Mouse (Mus musculus) NIH3T3 (cell line): ENCODE data around the gene Nav3.
A peak's percentile ranks its signal among the peaks of the same experiment; 100 is the strongest.

Experiments
- DNase-seq: peaks from one replicate; pipeline ENCODE4 v3.0.0-alpha.2; 2012; ENCODE audit warnings: low read depth

Nav3 gene

GRCm38 (mm10) chr10:109803441-109803840 is 652.6 kb downstream of the Nav3 start:
- DNase-seq = no peak

- no peak for DNase-seq
Observed at GRCm38 (mm10) chr10:109802236-109802635, 653.8 kb downstream of the Nav3 start.

- DNase-seq = no peak
Observed at GRCm38 (mm10) chr10:109799246-109799645, 656.8 kb downstream of the Nav3 start.

DNA sequence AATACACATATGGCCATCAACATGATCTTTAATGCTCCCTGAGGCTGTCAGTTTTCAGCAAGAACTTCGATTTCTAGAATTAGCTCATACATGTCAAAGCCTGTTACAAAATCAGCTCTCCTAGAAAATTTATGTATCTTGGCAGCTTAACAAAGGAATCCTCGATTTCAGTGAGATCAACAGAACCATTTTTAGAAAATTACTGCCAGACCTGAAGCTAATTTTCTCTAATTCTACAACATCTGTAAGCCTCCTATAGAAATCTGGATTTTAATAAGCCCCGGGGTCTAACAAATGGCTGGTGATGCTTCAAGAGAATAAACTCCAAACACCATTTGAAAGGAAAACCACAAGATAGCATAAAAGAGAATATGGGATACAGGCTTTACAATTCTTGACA is 659.0 kb downstream of the Nav3 start:
- DNase-seq = peak; percentile 17

GRCm38 (mm10) chr10:109793491-109793890 is 662.5 kb downstream of the Nav3 start:
- no peak for DNase-seq

DNA sequence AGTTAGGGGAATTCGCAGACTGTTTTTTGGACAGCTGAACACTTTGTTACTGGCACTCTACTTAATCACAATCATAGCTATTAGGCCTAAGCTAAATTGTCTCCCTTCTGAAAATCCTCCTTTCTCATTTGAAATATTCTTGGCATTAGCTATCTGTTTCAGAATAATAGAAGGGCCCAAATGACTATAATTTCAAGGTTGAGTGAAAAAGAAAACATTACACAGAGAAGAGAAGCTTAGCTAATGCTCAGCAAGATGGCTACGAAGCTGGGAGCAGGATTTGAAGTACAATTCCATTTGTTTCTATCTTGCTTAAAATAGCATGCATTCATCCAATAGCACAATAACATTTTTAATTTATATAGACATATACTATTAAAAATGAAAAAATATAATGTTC is 667.3 kb downstream of the Nav3 start:
- DNase-seq = no peak

DNA sequence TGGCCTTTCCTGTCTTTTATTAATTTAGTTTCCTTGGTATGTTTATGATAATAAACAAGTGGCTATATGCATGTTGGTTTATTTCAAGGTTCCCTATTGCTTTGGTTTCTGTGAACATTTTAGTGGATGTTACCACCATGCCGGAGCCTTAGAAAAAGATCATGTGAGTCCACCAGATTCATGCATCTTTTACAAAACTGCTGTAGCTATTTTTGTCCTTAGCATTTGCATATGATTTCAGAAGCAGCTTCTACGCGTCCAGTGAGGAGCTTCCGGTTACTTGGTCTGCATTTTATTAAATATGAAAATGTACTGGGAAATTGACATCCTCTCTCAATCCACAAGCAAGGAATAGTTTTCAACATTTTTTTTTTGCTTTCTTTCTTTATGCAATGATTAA is 676.9 kb downstream of the Nav3 start:
- no peak for DNase-seq

DNA sequence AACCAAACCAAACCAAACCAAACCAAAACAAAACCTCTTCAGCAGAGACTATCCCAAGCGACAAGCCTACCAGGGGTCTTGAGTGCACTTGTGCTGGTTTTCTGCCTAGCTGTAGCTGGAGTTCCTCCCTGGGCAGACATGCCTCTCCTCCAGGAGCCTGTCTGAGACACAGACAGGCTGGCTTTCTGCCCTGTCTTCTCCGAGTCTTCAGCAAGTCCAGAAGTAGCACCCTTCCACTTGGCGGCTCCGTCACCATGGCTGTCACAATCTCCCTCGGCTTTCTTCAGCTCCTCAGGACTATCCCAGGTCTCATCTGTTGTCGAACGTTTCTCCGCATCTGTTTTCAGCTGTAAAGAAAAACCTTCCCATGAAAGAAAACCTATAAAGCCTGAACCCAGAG is 686.9 kb downstream of the Nav3 start:
- DNase-seq = no peak

DNA sequence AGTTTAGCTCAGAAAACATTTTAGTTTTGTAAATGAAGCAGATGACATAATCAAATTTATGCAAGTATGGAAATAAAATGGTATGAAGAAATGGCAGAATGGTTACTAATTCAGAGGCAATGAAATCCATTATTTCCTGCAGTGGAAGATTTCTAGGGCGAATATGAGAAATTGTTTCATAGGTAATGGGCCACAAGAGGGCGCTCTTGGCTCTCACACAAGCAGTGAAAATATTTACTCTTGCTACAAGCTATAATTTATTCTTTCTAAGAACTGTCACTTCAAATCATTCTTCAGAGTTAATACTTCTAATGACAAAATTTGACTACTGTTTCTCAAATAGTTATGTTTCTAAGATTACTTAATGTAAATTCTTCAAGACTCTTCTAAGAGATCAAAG is 690.4 kb downstream of the Nav3 start:
- peak; percentile 89 for DNase-seq

- no peak for DNase-seq
Observed at GRCm38 (mm10) chr10:109764412-109765101, 691.4 kb downstream of the Nav3 start.

GRCm38 (mm10) chr10:109758921-109759600 is 696.9 kb downstream of the Nav3 start:
- DNase-seq = no peak

DNA sequence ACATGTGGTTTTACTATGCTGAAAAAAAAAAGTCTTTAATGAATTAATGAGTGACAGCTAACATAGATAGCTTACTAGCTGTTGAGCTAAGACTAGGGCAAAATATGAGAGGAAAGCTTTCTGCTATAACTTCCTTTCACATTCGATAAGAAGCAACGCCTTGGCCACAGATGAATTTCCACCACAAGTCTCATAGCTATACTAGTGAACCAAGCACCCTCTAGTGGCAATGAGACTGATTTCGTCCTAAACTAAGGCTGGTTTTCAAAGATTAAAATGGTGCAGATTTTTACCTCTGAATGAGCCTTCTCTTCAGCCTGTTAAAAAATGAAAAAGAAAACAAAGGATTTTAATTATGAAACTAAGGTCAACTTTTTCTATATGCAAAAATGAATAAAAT is 709.1 kb downstream of the Nav3 start:
- peak; percentile 68 for DNase-seq

DNA sequence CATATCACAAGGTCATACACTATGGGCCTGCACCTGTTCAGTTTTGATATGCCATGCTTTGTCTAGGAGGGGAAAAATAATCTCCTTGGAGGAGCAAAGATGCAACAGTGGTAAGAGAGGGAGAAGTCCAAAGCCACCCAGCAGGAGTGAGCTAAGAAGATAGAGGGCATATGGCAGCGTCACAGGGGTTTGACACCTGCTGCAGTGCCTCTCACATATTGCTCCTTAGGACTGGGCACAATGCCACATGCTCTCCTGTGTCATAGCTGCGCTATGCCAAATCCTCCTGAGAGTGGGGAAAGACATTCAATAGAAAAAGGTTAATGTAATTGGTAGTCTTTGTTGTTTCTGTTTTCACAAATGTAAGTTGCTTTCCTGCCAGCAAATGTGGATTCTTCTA is 714.3 kb downstream of the Nav3 start:
- no peak for DNase-seq

GRCm38 (mm10) chr10:109740326-109740725 is 715.7 kb downstream of the Nav3 start:
- no peak for DNase-seq

- no peak for DNase-seq
Observed at GRCm38 (mm10) chr10:109723646-109724045, 732.4 kb downstream of the Nav3 start.

- no peak for DNase-seq
Observed at GRCm38 (mm10) chr10:109718808-109719207, 737.2 kb downstream of the Nav3 start.

DNA sequence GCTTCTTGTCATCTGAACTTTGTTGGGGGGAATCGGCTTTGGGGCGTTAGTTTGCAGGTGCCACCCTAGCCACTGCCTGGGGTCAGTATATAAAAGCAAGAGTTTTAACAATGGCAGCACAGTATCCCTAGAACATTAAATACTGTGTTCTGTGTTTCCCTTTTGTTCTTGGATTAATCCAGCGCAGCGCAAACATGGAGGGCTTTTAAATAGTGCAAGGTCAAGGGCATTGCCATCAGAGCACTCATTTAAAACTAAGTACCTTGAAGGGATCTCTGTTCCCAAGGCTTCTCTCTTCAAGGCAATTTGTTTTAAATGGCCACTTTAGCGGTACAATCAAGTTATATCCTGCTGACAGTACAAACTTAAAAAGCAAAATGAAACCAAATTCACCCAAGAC is 737.6 kb downstream of the Nav3 start:
- DNase-seq = no peak

- peak; percentile 76 for DNase-seq
Observed at GRCm38 (mm10) chr10:109713001-109713400, 743.0 kb downstream of the Nav3 start.

DNA sequence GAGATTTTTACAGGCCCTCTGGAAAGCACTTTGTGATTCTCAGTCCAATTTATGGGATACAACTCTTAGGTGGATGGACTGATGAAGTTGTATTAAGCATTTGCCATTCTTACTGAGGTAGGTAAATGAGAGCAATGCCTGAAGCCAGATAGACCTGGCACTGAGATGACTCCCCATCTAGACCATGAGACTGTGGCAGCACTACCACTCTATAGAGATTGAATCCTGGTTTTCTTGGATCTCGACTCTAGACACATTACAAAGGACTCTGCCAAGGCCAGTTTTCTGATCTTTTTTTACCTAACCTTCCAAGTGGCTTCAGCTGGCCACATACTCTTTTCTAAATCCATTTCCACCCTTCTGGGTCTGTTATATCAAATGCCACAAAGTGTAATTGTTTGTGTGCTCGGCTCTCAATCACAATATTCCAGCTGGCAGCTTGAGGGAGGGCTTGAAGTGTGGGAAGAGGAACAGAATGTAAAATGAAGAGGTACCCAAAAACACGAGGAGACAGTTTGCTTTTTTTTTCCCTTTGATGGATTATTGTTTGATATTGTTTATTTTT is 756.2 kb downstream of the Nav3 start:
- no peak for DNase-seq

GRCm38 (mm10) chr10:109690564-109690963 is 765.4 kb downstream of the Nav3 start:
- no peak for DNase-seq

DNA sequence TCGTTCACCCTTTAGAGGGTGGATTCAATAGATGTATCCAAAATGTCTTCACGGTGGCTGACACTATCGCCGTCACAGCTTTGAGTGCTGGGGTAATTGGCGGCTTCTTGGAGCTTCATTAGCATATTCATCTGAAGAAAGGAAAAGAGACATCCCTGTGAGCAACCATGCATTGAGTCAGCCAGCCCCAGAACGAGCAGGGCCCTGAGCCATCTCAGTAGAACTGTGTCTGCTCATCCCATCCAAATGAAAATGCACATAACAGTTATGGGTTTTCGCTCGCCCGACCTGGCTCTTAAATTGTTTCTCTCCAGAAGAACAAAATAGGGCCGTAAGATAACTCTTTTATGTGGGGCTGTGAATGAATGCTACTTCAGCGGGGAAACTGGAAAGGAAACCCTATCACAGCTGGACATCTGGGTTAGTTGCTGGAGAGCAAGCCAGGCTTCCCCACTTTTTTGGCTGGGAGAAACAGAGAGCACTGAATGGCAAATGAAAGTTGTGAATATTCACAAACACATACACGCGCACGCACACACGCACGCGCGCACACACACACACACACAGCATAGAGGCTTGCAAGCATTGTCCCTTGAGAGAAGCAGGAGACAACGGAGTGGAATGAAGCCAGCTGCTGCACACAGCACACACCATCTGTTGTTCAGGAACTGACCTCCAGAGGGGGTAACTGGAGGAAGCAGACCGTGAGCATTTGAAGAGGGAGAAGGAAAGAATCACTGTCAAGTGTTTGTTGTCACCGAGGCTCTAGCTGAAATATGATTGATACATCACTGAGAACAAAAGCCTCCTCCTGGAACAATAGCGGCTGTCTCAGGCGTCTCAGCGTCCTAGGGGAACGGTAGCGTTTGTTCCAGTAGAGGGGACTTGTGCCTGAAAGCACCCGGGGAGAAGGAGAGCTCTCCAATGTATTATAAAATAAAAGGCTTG is 771.6 kb downstream of the Nav3 start:
- peak; percentile 33 for DNase-seq

GRCm38 (mm10) chr10:109672896-109673295 is 783.1 kb downstream of the Nav3 start:
- DNase-seq = no peak
